Mouse (Mus musculus): ENCODE results near the gene Fryl. TPM values are rescaled to one million over a fixed set of nuclear protein-coding genes. Genes with fewer than 3 reads are reported as not detected.

Gene Fryl
- polyA plus RNA-seq, 1 experiment from 2014 or later, result 48.7 TPM

GRCm38 (mm10) chr5:73141712-73142111, 114.7 kb downstream of the Fryl start:
- H3K9me3 ChIP-seq, result no peaks in the 10 kb centered on the region
- H3K9ac ChIP-seq (replicated peaks), result no peak overlapping the region
- no peak overlapping the region for H3K4me3 ChIP-seq
- peaks cover 15% of the 10 kb centered on the region for H3K36me3 ChIP-seq
- H3K4me1 ChIP-seq, result 0 out of 2 replicates have a peak, but pooled peaks cover 3% of the 10 kb centered on the region
- WGBS, result 92% methylated on average over 2 of the region's 2 CpGs
- H3K27me3 ChIP-seq, result no peaks in the 10 kb centered on the region
- ATAC-seq (ENCODE audit: low FRiP score, low read depth), result no peak
- H3K27ac ChIP-seq (replicated peaks), result no peak overlapping the region
- no peak overlapping the region for H3K4me2 ChIP-seq (replicated peaks)

GRCm38 (mm10) chr5:73141161-73141560, 115.3 kb downstream of the Fryl start:
- Histone ChIP-seq H3K4me2 (replicated peaks) (no peak overlapping the region), H3K36me3 (peaks cover 9% of the 10 kb centered on the region), H3K27me3 (no peaks in the 10 kb centered on the region), H3K27ac (replicated peaks) (no peak overlapping the region), H3K9me3 (no peaks in the 10 kb centered on the region), H3K4me1 (0 out of 2 replicates have a peak, but pooled peaks cover 3% of the 10 kb centered on the region), H3K4me3 (no peak overlapping the region), H3K9ac (replicated peaks) (no peak overlapping the region)
- 96% methylated on average over 8 of the region's 8 CpGs for WGBS
- ATAC-seq (ENCODE audit: low FRiP score, low read depth), result no peak

- H3K9ac ChIP-seq (replicated peaks), result no peak overlapping the region
- H3K36me3 ChIP-seq, result peaks cover 9% of the 10 kb centered on the region; the same call in 1 of the 2 replicates
- no peak for ATAC-seq (ENCODE audit: low FRiP score, low read depth)
- H3K4me2 ChIP-seq (replicated peaks), result no peak overlapping the region
- 0 out of 2 replicates have a peak, but pooled peaks cover 3% of the 10 kb centered on the region for H3K4me1 ChIP-seq
- H3K27me3 ChIP-seq, result no peaks in the 10 kb centered on the region
- no peak overlapping the region for H3K4me3 ChIP-seq
- 87% methylated on average over 9 of the region's 9 CpGs for WGBS
- H3K9me3 ChIP-seq, result no peaks in the 10 kb centered on the region
- no peak overlapping the region for H3K27ac ChIP-seq (replicated peaks)
Measured at GRCm38 (mm10) chr5:73137561-73137960, 118.9 kb downstream of the Fryl start.

GRCm38 (mm10) chr5:73135959-73136358, 120.5 kb downstream of the Fryl start:
- Histone ChIP-seq H3K4me2 (replicated peaks) (no peak overlapping the region), H3K9me3 (no peaks in the 10 kb centered on the region), H3K27ac (replicated peaks) (no peak overlapping the region), H3K4me3 (no peak overlapping the region), H3K27me3 (no peaks in the 10 kb centered on the region), H3K9ac (replicated peaks) (no peak overlapping the region), H3K4me1 (0 out of 2 replicates have a peak, but pooled peaks cover 3% of the 10 kb centered on the region), H3K36me3 (peaks cover 11% of the 10 kb centered on the region)
- no peak for ATAC-seq (ENCODE audit: low FRiP score, low read depth)
- WGBS, result 91% methylated on average over 2 of the region's 2 CpGs

- Histone ChIP-seq H3K4me1 (0 out of 2 replicates have a peak, but pooled peaks cover 3% of the 10 kb centered on the region), H3K9ac (replicated peaks) (no peak overlapping the region), H3K9me3 (no peaks in the 10 kb centered on the region), H3K4me2 (replicated peaks) (no peak overlapping the region), H3K36me3 (peaks cover 4% of the 10 kb centered on the region), H3K27ac (replicated peaks) (no peak overlapping the region), H3K27me3 (no peaks in the 10 kb centered on the region), H3K4me3 (no peak overlapping the region)
- no peak for ATAC-seq (ENCODE audit: low FRiP score, low read depth)
- WGBS, result 96% methylated on average over 11 of the region's 11 CpGs
Measured at GRCm38 (mm10) chr5:73135131-73135530, 121.3 kb downstream of the Fryl start.

- 52% methylated on average over 5 of the region's 5 CpGs for WGBS
- no peak overlapping the region for H3K4me2 ChIP-seq (replicated peaks)
- no peaks in the 10 kb centered on the region for H3K4me1 ChIP-seq
- H3K4me3 ChIP-seq, result no peak overlapping the region
- H3K9me3 ChIP-seq, result no peaks in the 10 kb centered on the region
- H3K9ac ChIP-seq (replicated peaks), result no peak overlapping the region
- no peaks in the 10 kb centered on the region for H3K27me3 ChIP-seq
- peaks cover 7% of the 10 kb centered on the region for H3K36me3 ChIP-seq
- H3K27ac ChIP-seq (replicated peaks), result no peak overlapping the region
- ATAC-seq (ENCODE audit: low FRiP score, low read depth), result no peak
Measured at GRCm38 (mm10) chr5:73133833-73134185, 122.6 kb downstream of the Fryl start.

- ATAC-seq (ENCODE audit: low FRiP score, low read depth), result no peak
- no peak overlapping the region for H3K27ac ChIP-seq (replicated peaks)
- 94% methylated on average over 29 of the region's 29 CpGs for WGBS
- no peaks in the 10 kb centered on the region for H3K27me3 ChIP-seq
- H3K4me1 ChIP-seq, result no peaks in the 10 kb centered on the region
- H3K4me2 ChIP-seq (replicated peaks), result no peak overlapping the region
- H3K4me3 ChIP-seq, result no peak overlapping the region
- peaks cover 11% of the 10 kb centered on the region for H3K36me3 ChIP-seq
- H3K9ac ChIP-seq (replicated peaks), result no peak overlapping the region
- no peaks in the 10 kb centered on the region for H3K9me3 ChIP-seq
Measured at GRCm38 (mm10) chr5:73132998-73133832, 123.2 kb downstream of the Fryl start.

- ATAC-seq (ENCODE audit: low FRiP score, low read depth), result no peak
- Histone ChIP-seq H3K4me3 (no peak overlapping the region), H3K36me3 (peaks cover 21% of the 10 kb centered on the region), H3K9ac (replicated peaks) (no peak overlapping the region), H3K9me3 (no peaks in the 10 kb centered on the region), H3K27me3 (no peaks in the 10 kb centered on the region), H3K27ac (replicated peaks) (no peak overlapping the region), H3K4me1 (no peaks in the 10 kb centered on the region), H3K4me2 (replicated peaks) (no peak overlapping the region)
- WGBS, result 95% methylated on average over 6 of the region's 6 CpGs
Measured at GRCm38 (mm10) chr5:73130984-73131383, 125.4 kb downstream of the Fryl start.

GRCm38 (mm10) chr5:73129871-73130270, 126.5 kb downstream of the Fryl start:
- peaks cover 24% of the 10 kb centered on the region for H3K36me3 ChIP-seq

GRCm38 (mm10) chr5:73119969-73120725, 136.3 kb downstream of the Fryl start:
- Histone ChIP-seq H3K9me3 (no peaks in the 10 kb centered on the region), H3K4me3 (no peak overlapping the region), H3K9ac (replicated peaks) (no peak overlapping the region), H3K36me3 (peaks cover 36% of the 10 kb centered on the region), H3K4me2 (replicated peaks) (no peak overlapping the region), H3K27ac (replicated peaks) (no peak overlapping the region), H3K4me1 (no peaks in the 10 kb centered on the region), H3K27me3 (no peaks in the 10 kb centered on the region)
- ATAC-seq (ENCODE audit: low FRiP score, low read depth), result no peak
- WGBS, result 95% methylated on average over 13 of the region's 13 CpGs

More at GRCm38 (mm10) chr5:73129871-73130270, 126.5 kb downstream of the Fryl start:
- Histone ChIP-seq H3K9ac (replicated peaks) (no peak overlapping the region), H3K4me1 (no peaks in the 10 kb centered on the region), H3K27me3 (no peaks in the 10 kb centered on the region), H3K9me3 (no peaks in the 10 kb centered on the region), H3K4me2 (replicated peaks) (no peak overlapping the region), H3K4me3 (no peak overlapping the region), H3K27ac (replicated peaks) (no peak overlapping the region)
- 51% methylated on average over 5 of the region's 5 CpGs for WGBS
- ATAC-seq (ENCODE audit: low FRiP score, low read depth), result peak; percentile 65

GRCm38 (mm10) chr5:73119524-73119923, 136.9 kb downstream of the Fryl start:
- H3K4me1 ChIP-seq, result no peaks in the 10 kb centered on the region
- 96% methylated on average over 5 of the region's 5 CpGs for WGBS
- no peak for ATAC-seq (ENCODE audit: low FRiP score, low read depth)
- H3K4me2 ChIP-seq (replicated peaks), result no peak overlapping the region
- H3K36me3 ChIP-seq, result peaks cover 38% of the 10 kb centered on the region
- H3K9me3 ChIP-seq, result no peaks in the 10 kb centered on the region
- H3K27ac ChIP-seq (replicated peaks), result no peak overlapping the region
- no peak overlapping the region for H3K9ac ChIP-seq (replicated peaks)
- no peaks in the 10 kb centered on the region for H3K27me3 ChIP-seq
- H3K4me3 ChIP-seq, result no peak overlapping the region

GRCm38 (mm10) chr5:73118786-73119185, 137.6 kb downstream of the Fryl start:
- Histone ChIP-seq H3K4me2 (replicated peaks) (no peak overlapping the region), H3K4me3 (no peak overlapping the region), H3K9me3 (no peaks in the 10 kb centered on the region), H3K27me3 (no peaks in the 10 kb centered on the region), H3K27ac (replicated peaks) (no peak overlapping the region), H3K9ac (replicated peaks) (no peak overlapping the region), H3K4me1 (no peaks in the 10 kb centered on the region), H3K36me3 (peaks cover 36% of the 10 kb centered on the region)
- no peak for ATAC-seq (ENCODE audit: low FRiP score, low read depth)
- 93% methylated on average over 14 of the region's 14 CpGs for WGBS
